Mouse (Mus musculus): Measurements from ENCODE around the gene Itga9.

Itga9 gene

DNA sequence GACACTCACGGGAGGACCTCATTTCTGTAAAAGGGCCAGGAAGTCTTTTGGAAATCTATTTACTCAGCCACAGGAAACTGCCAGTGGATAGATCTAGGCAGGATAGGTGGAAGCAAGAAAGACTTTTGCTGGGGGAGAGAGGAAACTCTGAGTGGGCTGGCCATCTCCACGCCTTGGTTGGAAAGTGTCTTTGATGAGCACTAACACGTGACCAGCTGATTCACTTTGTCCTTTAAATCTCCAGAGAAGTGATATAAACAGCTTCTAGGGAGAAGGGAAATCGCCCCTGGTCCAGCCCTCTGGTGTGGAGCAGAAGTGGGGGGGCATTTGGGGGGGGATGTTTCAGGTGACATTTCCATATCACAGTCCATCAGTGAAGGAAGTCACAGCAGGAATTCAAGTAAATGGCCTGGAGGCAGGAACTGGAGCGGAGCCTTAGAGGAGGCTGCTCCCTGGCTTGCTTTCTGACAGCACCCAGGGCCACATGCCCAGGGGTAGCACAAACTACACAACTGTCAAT is 124.4 kb downstream of the Itga9 start:
- DNase-seq, result no peak

DNA sequence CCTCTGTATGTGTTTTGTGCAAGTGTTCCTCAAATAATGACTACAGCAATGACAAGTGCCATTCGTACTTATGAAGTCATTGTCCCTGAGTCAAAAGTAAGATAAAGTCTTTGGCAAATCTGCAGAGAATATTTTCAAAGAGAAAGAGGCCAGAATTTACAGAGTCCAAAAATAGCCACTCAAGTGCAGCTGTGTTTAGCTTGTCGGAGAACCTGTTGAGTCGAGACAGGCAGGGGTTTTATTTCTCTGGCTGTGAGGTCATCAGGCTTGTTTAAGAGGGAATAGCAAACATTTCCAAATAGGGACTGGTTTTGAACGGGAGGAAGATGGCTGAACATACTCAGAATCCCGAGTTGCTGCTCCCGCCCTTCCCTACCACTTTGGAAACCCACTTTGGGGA is 125.2 kb downstream of the Itga9 start:
- no peak for DNase-seq

DNA sequence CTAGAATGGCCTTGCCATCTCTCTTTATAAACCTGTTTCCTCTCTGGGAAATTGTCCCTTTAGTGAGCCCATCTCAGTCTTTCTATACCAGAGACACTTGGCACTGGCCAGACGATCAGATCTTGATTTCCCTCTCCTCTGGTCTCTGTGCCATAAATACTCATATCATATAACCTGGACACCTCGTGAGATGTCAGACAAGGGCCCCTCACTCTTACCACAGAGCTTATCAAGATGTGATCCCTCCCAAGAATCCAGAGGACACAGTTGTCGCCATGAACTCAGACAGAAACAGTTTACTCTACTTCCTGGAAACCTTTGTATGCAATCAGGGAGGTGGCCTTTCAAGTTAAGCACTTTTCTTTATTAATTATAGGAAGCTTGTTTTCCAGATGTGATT is 127.1 kb downstream of the Itga9 start:
- DNase-seq, result no peak

DNA sequence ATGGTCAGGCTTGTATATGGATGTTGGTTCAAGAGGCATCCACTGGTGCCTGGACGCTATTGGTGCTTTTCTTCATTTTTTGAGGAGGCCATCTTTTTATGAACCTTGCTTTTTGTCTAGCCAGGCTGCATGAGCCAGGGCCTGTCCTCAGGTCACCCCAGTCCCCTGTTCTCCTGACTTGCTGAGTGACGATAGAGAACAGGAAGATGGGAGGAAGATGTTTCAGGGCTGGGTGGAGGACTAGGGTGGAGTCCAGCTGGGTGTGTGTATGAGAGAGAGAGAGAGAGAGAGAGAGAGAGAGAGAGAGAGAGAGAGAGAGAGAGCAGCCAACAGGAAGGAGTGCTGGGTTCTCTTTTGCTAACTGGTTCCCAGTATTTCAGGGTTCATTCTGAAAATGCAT is 130.6 kb downstream of the Itga9 start:
- no peak for DNase-seq

DNA sequence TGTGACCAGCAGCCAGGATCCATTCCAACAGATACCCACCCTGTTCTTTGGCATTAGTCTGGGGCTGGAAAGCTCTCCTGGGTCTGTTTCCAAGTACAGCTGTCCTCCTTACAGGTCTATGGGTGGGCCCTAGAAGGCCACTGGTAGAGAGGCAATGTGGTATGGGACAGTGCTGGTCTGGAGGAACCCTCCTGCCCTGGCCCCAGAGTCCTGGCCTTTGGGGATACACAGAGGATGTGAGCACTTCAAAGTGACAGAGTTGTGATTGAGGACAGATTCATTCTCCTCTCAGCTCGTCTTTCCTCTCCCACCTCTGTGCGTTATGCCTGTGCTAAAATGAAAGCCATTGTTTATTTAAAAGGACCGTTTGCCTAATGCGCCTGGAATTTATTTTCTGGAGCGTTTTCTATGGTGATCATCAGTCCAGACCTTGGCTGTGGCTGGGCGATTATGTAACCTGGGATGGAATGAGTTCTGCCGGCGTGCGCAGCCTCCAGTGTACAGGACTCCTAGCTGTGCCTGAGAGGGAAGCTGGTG is 131.2 kb downstream of the Itga9 start:
- DNase-seq, result no peak

DNA sequence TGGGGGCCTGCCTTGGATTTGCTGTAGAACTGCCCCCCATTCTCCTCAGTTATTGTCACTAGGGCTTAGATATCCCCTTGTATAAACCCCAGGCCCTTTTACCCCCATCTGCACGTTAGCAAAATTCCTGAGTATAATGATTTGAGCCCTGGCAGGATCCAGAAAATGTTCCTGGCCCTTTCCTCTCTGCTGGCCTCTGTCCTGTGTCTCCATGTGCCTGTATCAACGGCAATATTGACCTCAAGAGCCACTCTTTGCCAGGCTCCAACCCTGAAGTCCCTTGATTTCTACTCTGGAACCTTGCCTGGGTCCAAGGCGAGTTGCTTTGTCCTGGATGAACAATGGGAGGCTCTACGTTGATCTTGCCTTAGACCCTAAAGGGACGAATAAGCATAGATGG is 131.8 kb downstream of the Itga9 start:
- no peak for DNase-seq

DNA sequence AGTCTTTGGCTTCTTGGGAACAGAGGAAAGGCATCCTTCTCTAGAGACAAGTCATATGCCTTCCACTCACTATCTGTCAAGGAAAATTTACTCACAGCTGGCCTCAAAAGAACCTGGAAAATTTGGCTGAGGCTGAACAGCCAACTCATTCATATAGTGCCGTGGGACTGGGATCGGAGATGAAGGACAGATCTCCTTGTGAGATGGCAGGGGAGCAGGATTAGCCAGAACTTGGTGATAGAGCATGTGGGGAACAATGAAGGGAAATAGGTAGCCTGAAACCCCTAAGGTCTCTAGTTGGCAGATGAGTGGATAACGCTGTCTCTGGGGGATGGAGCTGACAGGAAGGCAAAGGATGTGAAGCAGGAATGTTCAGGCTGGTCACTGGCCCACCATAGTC is 132.6 kb downstream of the Itga9 start:
- no peak for DNase-seq

DNA sequence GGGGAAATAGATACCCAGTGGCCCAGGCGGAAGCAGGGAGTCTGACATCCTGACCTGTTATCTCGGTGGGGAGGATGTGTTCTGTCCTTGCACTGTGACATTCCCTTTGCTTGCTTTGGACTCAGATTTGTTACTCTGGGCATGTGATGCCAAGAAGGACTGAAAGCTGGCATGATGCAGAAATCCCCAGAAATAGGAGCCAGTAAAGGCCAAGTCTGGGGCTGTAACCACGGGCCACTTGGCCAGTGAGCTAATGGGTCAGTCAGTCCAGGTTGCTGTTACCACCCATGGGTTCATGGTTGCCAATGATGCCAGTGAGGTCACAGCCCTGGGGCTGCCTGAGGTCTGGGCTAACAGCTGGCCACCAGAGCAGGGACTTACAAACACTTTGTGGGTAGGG is 133.2 kb downstream of the Itga9 start:
- no peak for DNase-seq

DNA sequence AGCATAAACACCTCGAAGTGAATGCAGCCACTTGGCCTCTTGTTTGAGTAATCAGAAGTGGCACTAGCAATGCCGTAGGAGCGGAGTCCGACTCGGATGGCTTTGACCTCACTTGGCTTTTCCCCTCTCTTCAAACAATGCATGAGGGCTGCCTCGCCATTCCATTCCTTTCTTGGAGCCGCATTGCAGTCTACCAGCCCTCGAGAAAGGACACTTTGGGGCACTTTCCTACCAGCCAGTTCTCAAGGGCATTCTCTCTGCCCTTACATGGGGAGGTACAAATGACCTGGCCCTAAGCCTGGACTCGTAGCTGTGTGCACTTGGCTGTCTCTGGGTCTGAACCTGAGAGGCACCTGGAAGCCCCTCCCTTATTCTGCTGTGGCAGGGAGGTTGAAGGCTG is 134.8 kb downstream of the Itga9 start:
- no peak for DNase-seq

DNA sequence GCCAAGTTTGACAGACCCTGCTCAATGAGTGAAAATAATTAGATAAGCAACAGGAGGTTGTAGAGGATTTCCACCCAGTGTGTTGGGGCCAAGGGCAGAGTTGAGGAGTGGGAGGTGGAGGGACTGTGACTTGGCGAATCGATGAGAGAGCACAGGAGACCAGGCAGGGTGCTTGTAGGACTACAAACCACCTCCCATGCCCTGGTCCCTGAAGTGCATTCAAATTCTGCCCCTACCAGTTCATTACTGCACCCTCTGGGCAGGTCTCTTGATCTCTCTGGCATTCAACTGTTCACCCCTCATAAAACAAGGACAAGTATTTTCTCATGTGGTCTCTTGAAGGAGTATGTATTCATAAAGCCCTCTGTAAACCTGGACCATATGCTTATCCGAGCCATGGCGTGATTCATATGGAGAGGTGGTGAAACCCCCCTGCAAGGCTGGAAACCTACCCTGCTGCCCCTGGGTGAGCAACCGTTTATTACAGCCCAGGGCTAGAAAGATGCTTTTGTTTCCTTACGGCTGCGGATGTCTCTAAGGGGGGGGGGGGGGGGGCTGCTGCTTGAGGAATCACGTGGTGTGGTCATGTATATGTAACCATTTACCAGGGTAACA is 143.0 kb downstream of the Itga9 start:
- DNase-seq, result no peak

DNA sequence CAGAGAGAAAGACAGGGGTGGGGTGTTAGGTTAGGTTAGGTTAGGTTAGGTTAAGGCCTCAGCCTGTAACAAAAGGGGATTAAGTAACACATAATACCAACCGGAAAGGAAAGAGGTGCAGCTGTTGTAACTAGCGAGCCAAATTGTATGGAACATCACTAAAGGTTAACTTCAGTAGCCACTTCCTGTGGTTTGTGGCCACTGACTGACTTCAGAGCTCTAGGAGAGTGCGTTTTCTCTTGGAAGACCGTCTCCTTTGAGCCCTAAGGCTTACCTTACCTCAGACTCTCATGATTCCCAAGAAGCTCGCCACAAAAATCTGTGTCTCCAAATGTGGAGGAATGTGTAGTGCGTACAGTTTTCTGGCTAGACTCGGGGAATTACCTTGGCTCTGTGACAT is 144.3 kb downstream of the Itga9 start:
- DNase-seq, result no peak

DNA sequence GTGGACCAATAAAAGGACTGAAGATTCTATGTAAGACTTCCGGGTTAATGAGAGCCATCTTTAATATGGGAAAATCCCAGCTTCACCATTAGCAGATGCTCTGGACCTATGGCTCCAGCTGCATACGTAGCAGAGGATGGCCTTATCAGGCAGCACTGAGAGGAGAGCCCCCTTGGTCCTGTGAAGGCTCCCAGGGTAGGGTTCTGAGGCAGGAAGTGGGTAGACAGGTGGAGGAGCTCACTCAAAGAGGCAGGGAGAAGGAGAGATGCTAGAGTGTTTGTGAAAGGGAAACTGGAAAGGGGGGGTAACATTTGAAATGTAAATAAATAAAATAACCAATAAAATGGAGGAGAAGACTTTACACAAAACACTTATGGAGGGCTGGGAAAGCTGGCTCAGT is 145.9 kb downstream of the Itga9 start:
- DNase-seq, result no peak

DNA sequence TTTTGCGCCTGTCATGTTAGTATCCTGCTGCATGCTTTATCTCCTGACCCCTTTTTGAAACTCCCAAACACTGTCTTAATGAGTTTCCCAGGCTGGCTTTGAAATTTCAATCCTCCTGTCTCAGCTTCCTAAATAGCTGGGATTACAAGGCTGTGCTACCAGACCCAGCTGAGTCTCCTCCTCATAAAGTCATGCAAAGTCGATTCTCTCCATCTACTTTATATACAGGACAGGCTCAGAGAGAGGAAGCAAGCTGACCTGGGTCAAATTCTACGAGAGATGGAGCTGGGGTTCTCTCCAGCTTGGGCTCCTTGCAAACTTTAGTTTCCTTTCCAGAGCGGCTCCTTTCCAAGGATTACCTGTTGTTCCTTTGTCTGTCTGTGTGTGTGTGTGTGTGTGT is 153.0 kb downstream of the Itga9 start:
- no peak for DNase-seq

DNA sequence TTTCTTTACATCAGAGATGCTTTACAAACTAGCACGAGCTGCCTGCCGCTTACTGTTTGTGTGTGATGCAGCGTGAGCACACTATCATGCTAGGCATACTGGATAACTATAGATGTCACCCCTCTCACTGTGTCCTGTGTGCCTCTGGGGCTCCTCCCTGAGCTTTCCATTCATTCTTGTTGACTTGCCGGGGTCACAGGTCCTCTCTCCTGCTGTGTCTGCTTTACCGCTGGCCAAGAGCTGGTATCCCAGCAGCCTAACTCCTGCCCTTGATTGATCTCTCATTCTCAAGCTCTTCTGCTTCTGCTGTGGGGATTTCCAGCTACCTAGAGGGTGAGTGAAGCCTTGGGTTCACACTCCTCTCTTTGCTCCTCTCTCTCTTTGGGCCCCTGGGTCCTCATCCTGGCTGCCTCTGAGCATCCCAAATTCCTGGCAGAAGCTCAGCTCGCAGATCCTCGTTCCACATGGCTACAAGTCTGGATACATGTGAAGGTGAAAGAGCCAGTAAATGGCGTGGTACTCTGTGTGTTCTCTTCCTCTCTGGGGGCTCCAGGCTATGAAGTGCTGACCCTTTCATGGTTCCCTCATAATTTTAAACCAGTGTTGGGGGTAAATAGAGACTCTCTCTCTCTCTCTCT is 155.6 kb downstream of the Itga9 start:
- no peak for DNase-seq

DNA sequence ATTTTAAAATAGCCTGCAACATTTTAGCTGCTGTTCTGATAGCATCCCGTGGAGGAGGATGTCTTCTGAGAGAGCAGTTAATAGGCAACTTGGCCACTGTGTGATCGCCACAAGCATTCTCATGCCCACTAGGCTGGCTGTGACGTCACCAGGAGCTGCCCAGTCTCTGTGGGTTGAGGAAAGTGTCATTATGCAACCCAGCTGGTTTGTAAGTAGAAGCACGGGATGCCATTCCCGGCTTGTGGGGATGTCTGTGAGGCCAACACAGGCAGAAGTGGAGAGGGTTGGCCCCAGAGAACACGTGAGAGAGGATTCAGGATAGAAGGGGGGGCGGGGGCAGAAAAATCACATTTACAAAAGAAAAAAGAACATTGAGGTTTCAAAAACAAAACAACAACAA is 156.3 kb downstream of the Itga9 start:
- DNase-seq, result peak; percentile 10 to 49

DNA sequence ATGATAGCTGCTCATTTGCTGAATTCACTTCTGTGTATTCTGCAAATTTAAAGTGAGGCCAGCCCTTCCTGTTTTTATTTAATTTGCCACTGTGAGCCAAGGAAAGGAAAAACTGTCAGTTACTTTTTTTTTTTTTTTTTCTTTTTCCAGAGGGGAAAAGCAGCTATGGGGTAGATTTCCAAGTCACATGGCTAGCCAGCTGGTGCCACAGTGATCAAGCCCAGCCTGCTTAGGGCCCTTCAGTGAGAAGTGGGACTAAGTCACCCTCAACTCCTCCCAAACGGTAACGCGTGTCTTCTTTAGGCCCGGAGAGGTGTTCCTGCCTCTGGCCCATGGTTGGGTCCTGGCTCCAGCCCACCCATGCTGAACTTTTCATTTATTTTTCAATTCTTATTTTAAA is 156.7 kb downstream of the Itga9 start:
- DNase-seq, result no peak

DNA sequence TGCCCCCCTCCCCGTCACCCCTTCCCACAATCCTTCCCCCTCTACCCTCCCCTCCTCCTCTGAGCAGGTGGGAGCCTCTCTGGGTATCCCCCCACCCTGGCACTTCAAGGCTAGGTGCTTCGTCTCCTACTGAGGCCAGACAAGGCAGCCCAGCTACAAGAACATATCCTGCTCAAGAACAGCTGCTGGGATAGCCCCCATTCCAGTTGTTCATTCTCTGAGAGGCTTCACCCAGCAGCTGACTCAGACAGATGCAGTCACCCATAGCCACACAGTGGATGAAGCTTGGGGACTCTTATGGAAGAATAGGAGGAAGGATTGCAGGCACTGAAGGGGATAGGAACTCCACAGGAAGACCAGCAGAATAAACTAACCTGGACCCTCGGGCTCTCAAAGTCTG is 157.2 kb downstream of the Itga9 start:
- no peak for DNase-seq

DNA sequence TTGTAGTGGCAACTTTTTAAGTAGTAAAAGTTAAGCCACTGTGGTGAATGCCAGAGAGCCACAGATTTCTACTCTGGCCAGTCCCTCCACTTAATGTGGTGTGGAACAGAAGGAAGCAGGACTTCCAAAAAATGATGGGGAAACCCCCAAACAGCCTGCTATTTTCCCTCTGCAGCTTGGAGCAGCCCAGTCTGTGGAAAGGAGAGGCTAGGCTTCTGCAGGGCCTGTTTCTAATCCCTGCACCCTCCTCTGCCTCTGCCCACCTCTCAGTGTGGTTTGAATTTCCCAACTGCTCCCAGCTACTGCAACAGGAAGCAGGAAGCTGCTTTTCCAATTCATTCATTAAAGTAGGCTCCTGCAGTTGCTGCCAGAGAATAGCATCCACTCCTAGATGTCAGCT is 158.6 kb downstream of the Itga9 start:
- no peak for DNase-seq

DNA sequence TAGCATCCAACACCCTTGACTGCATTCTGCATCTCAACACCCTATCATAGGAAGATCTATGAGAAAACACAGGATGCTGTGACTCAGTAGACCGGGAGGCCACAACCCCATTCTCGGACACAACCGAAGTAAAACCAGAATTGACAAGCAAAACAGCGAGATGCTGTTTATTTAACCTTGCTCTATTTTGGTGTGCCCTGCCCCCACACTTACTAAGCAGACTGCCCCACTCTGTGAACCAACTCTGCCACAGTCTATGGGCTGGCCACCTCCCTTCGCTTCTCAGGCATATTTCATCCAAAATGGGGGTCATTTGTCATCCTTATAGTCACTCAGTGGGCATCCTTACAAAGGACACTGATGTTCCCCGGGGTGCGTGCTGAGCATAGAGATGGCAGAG is 160.5 kb downstream of the Itga9 start:
- DNase-seq, result no peak

DNA sequence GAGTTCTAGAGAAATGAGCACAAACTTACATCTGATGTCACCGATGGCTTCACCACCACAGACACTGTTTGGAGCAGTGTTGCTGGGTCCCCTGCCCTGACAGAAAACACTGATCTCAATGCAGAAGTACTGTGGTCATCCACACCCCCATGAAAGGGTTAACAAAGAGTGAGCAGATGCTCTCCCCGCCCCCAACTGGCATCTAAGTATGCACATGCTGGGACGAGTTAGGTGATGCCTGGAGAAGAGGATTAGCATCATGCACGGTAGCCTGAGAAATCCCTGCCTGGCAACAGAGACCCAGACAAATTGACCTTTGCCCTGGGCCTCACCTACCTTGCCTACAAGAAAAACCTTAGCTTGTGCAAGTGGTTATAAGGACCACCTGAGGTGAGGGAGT is 162.1 kb downstream of the Itga9 start:
- no peak for DNase-seq

DNA sequence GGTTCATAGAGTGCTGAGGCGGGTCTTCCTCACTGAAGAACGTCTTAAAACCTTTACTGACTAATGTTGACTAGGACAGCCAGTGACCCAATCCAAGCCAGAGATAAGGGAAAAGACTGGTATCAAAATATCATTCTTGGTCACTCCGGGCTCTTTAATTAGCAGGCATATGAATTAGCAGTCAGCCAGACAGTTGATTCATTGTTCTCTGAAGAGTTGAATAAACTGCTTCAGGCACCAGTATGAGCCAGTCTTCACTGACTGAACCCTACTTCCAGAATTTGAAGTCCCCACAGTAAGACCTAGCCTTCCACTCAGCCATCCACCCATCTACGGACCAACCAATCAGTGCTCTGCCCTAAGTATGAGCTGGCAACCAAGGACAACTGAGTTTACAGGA is 163.9 kb downstream of the Itga9 start:
- no peak for DNase-seq

DNA sequence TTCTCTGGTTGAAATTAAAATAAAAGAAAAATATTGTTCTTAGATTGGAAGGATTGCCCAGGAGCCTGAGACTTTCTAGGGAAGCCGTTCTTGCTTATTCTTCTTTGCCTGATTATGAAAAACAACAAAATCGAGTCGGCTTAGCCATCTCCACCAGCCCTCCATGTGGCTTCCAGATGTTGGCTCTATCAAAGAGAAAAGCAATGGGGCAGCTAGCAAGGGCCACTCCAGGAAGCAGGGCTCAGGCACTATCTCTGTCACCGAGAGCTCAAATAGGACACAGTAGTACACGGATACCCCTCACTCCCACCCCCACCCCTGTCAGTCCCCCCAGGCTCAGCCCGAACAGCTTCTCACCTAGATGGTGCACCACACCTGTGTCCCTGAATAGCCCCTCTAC is 168.2 kb downstream of the Itga9 start:
- DNase-seq, result no peak

DNA sequence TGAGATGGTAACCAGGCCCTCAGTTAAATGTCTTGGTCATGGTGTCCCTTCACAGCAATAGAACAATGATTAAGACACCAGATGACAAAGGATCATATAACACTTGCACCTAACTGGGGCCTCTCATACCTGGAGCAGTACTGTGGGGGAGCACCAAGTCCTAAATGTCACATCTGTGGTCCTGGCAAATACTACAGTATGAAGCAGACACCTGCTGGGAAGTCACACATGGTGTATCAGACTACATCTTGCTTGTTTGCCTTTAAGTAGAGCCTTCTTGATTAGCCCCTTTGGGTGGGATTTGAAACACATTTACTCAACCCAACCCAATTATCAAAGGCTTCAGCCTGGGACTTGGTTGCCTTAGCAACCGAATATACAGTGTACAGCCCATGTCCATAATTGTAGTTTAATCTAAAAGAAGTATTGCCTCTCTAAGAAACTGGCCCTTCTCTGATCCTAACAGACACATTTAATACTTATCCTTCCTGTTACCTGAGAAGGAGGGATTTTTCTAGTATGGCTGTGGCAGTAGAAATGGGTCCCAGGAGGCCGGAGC is 170.5 kb downstream of the Itga9 start:
- DNase-seq, result no peak

DNA sequence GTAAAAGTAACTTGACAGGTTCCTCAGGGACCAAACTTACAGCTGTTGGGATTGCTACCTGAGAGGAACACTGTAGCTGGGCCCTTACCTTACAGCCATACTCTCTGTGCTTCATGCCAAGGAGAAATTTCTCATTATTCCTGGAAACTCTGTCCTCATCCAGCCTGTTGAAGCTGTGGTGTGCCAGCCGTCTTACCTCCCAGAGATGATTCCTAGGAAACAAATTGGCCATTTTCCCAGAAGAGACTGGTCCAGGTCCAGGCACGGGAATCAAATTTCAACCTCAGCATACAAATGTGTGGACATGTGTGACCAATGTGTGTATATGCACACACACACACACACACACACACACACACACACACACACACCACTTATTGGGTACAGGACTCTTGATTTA is 172.1 kb downstream of the Itga9 start:
- no peak for DNase-seq

DNA sequence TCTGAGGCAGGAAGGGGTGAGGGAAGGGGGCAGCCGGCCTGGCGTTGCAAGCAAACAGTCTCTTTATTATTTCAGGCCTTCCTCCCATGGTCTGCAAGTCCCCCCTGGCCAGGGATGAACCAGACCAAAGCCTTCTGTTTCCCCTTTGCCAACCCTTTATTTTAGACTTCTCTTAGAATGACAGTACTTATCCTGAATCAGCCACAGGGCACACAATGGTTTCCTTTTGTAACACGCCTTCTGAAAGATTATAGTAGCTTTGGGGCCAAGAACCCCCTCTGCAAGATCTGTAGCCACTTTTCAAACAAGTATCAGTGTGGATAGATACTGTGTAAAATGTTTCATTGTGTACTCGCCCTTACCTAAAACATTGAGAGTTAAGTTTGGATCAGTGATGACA is 178.1 kb downstream of the Itga9 start:
- no peak for DNase-seq

All from cerebellum, postnatal 25 days (tissue).